Mouse (Mus musculus) midbrain, embryonic 11.5 days (tissue): ENCODE measurements around the gene Spopl. TPM values are rescaled to one million over a fixed set of nuclear protein-coding genes. Genes with fewer than 3 reads are reported as not detected.
"Not testable (repeated sequence)": the region's sequence is repeated elsewhere in the genome, so short reads cannot be mapped to it uniquely, and the experiment has no call there.

Source experiments
- ATAC-seq: fragments of 200-750 bp; cut with Nextera tagmentation; 2 replicates; pipeline ENCODE4 v1.8.0; 2017; ENCODE audit warnings: moderate TSS enrichment, moderate library complexity; ENCODE audit not compliant: low FRiP score
- DNase-seq: peaks from one replicate; pipeline ENCODE4 v3.0.0; 2015; ENCODE audit warnings: low spot score; ENCODE audit errors: missing footprints
- H3K27ac ChIP-seq: fragments of 300-500 bp; sonication (generic); 2 replicates; pipeline ENCODE4 v1.5.1; 2014; ENCODE audit warnings: low read depth, low read length
- H3K27me3 ChIP-seq: fragments of 300-500 bp; sonication (generic); 2 replicates; pipeline ENCODE4 v1.6.1; 2014; ENCODE audit warnings: mild to moderate bottlenecking, low read length, moderate library complexity, mixed read lengths; ENCODE audit not compliant: control insufficient read depth, insufficient read depth
- H3K36me3 ChIP-seq: fragments of 300-500 bp; sonication (generic); 2 replicates; pipeline ENCODE4 v1.6.1; 2014; ENCODE audit warnings: mild to moderate bottlenecking, low read length, moderate library complexity, mixed read lengths; ENCODE audit not compliant: control insufficient read depth, insufficient read depth
- H3K4me1 ChIP-seq: fragments of 300-500 bp; sonication (generic); 2 replicates; pipeline ENCODE4 v1.6.1; 2014; ENCODE audit warnings: low read length; ENCODE audit not compliant: control insufficient read depth, insufficient read depth
- H3K4me2 ChIP-seq: fragments of 300-500 bp; sonication (generic); 2 replicates; pipeline ENCODE4 v1.6.1; 2014; ENCODE audit warnings: mild to moderate bottlenecking, moderate library complexity
- H3K4me3 ChIP-seq: fragments of 300-500 bp; sonication (generic); 2 replicates; pipeline ENCODE4 v1.5.1; 2014; ENCODE audit warnings: low read depth, low read length
- H3K9ac ChIP-seq: fragments of 300-500 bp; sonication (generic); 2 replicates; pipeline ENCODE4 v1.6.1; 2014; ENCODE audit warnings: low read length
- H3K9me3 ChIP-seq: fragments of 300-500 bp; sonication (generic); 2 replicates; pipeline ENCODE4 v1.6.1; 2016; ENCODE audit warnings: low read length; ENCODE audit not compliant: control insufficient read depth
- WGBS: fragments of 180-500 bp; shearing (Covaris S2); extraction: QIAGEN DNeasy Blood & Tissue Kit; methylation state at CpG from one replicate; pipeline ENCODE4 v1.1.7; 2014; 5-methylcytosine and 5-hydroxymethylcytosine counted together
- polyA plus RNA-seq: library from polyadenylated mRNA; unstranded; fragments of >200 nt; fragmentation: Nextera tagmentation; extraction: Ambion mirVana; gene quantifications from 2 replicates; pipeline ENCODE4 v1.2.1, GENCODE M21; 2014

Gene Spopl
- polyA plus RNA-seq: 8.9 and 10.7 TPM in 2 replicates

DNA sequence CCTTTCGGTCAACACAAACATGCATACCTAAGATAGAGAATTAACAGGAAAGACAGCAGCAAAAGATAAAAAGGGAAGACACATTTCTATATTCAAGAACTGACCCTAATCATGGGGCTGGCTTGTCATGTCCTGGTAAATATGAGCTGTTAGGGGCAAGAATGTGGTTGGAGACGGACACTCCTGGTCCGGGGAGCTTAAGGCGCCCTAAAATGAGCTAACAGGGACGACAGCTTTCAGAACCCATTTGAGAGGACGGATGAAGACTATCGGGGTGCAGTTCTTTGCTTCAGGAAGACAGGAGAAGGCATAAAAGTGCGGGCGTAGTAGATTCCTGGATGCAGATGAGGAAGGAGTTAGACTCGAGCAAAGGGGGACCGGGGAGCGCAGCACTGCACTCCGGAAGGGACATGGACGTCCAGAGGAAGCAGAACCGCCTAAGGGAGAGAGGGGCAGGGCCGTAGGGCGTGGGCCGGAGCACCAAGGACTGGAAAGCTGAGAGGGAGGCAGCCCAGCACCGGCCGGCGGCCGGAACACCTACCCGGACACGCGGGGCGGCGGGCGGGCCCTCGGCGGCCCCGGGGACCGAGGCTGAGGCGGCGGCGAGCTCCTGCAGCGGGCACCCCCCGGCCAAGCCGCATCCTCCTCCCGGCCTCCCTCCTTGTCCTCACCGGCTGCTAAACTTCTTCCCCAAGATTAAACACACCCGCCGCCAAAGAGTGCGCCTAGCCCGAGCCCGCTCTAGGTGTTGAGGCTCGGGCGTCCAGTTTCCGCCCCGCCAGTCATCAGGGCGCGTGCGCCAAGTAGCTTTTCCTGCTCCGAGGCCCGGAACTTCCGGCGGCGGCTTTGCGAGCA is at the start of gene Spopl:
TSS of gene Spopl (minus strand) at position 805 of the 855 bp plus-strand sequence.
- Histone ChIP-seq H3K36me3 (no peaks in the 10 kb centered on the region), H3K9me3 (no peaks in the 10 kb centered on the region), H3K9ac (peak within 1 kb of the TSS; percentile 98), H3K27me3 (no peaks in the 10 kb centered on the region), H3K27ac (no peak within 1 kb of the TSS; the same call in 1 of the 2 replicates), H3K4me2 (peak within 1 kb of the TSS; percentile 74), H3K4me1 (peaks cover 8% of the 10 kb centered on the region), H3K4me3 (peak within 1 kb of the TSS; percentile 92)
- ATAC-seq (peak; percentile 97), DNase-seq (peak; percentile 97)
- WGBS: 3% methylated on average over 49 of the region's 58 CpGs

DNA sequence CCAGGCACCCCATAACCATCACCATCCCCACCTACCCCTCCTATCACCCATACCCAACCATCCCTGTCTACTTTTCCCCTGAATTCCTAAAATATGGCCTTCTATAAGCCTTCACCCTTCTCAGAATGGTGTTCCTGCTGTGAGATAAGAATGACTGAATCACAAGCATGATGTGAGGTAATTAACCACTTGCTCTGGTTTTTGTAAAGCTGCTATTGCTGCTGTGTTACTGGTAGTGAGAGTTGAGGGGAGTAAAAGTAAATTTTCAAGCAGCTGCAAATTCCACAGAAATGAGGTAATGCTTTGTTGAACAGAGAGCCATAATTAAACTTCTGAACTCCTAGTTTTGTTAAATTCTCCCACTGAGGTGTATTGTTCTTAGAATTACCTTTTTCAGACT is 48.2 kb upstream of the Spopl start:
- H3K4me3 ChIP-seq: no peak overlapping the region
- H3K9ac ChIP-seq: no peak overlapping the region
- ATAC-seq: no peak
- H3K9me3 ChIP-seq: no peaks in the 10 kb centered on the region
- H3K36me3 ChIP-seq: no peaks in the 10 kb centered on the region
- H3K4me1 ChIP-seq: no peaks in the 10 kb centered on the region
- no peak overlapping the region for H3K27ac ChIP-seq
- no peak for DNase-seq
- no peak overlapping the region for H3K4me2 ChIP-seq
- no peaks in the 10 kb centered on the region for H3K27me3 ChIP-seq

DNA sequence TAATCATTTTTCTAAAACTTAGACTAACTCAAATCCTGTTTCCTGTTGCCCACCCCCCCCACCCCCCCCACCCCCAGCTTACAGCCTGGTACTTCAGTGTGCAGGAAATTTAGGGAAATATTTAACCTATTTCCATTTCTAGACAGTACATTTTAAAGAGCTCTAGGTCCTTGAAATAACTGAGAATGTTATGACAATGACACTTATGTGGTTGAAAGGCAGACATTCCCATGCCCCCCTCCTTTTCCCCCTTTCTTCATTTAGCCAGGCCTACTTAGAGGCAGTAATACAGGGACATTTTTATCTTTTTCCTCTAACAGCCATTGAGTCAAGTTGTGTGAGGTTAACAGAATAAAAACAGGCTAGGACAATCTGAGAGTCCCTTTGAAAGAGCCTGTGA is 46.1 kb upstream of the Spopl start:
- DNase-seq (no peak), ATAC-seq (no peak)
- H3K9me3 ChIP-seq: no peaks in the 10 kb centered on the region
- no peak overlapping the region for H3K4me3 ChIP-seq
- no peaks in the 10 kb centered on the region for H3K4me1 ChIP-seq
- H3K9ac ChIP-seq: no peak overlapping the region
- no peaks in the 10 kb centered on the region for H3K27me3 ChIP-seq
- H3K4me2 ChIP-seq: no peak overlapping the region
- H3K27ac ChIP-seq: no peak overlapping the region
- no peaks in the 10 kb centered on the region for H3K36me3 ChIP-seq

DNA sequence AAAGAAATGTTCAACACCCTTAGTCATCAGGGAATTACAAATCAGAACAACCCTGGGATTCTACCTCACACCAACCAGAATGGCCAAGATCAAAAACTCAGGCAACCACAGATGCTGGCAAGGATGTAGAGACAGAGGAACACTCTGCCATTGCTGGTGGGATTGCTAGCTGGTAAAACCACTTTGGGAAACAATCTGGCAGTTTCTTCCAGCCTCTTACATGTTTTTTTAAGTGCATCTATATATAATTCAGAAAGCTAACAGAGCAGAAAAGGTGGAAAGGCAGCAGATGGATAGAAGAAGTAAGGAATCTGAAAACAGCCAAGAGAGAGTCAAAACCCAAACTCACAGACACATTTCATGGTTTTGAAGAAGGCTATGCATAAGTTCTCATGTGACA is 33.5 kb upstream of the Spopl start:
- Histone ChIP-seq H3K9me3 (no peaks in the 10 kb centered on the region), H3K27me3 (no peaks in the 10 kb centered on the region), H3K4me1 (no peaks in the 10 kb centered on the region), H3K4me2 (no peak overlapping the region), H3K4me3 (no peak overlapping the region), H3K9ac (no peak overlapping the region), H3K27ac (no peak overlapping the region), H3K36me3 (no peaks in the 10 kb centered on the region)
- DNase-seq: no peak
- ATAC-seq: no peak

DNA sequence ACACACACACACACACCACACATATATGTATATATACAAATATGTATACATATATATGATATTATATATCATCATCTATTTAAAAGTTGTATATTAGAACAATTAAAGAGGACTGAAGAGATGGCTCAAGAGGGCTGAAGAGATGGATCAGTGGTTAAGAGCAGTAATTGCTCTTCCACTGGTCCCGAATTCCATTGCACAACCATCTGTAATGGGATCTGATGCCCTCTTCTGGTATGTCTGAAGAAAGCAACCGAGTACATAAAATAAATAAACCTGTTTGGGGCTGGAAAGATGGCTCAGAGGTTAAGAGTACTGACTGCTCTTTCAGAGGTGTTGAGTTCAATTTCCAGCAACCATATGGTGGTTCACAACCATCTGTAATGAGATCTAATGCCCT is 16.9 kb upstream of the Spopl start:
- no peak overlapping the region for H3K4me2 ChIP-seq
- H3K27me3 ChIP-seq: no peaks in the 10 kb centered on the region
- DNase-seq (no peak), ATAC-seq (no peak)
- H3K27ac ChIP-seq: no peak overlapping the region
- H3K9ac ChIP-seq: no peak overlapping the region
- no peak overlapping the region for H3K4me3 ChIP-seq
- no peaks in the 10 kb centered on the region for H3K4me1 ChIP-seq
- H3K36me3 ChIP-seq: no peaks in the 10 kb centered on the region
- 39% methylated on average over 2 of the region's 2 CpGs for WGBS
- H3K9me3 ChIP-seq: no peaks in the 10 kb centered on the region

DNA sequence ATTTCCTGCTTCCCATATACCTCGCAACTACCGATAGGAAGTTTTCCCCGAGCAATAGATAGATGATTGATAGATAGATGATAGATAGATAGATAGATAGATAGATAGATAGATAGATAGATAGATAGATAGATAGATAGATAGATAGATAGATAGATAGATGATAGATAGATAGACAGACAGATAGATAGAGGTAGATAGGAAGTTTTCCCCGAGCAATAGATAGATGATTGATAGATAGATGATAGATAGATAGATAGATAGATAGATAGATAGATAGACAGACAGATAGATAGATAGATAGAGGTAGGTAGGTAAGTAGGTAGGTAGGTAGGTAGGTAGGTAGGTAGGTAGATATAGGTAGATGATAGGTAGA is 239 bp upstream of the Spopl start:
- not testable (repeated sequence) for H3K27ac ChIP-seq, H3K9me3 ChIP-seq

DNA sequence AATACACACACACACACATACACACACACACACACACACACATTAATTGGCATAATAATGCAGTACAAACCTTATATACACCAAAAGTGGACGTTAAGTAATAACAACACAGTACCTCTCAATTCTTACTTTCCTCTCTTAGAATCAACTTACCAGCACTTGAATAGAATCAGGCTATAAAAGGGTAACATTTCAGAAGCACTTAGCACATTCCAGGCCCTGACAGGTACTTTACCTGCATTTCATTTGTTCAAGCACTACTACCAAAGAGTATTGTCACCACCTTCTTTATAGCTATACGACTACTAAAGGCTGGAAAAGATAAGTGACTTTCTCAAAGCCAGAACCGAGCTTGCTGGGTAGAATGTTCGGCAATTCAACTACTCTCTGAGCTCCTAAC is 1.3 kb downstream of the Spopl start:
- 91% methylated on average over 4 of the region's 4 CpGs for WGBS
- H3K27me3 ChIP-seq: no peaks in the 10 kb centered on the region
- no peak overlapping the region for H3K9ac ChIP-seq
- no peaks in the 10 kb centered on the region for H3K9me3 ChIP-seq
- H3K36me3 ChIP-seq: no peaks in the 10 kb centered on the region
- ATAC-seq (no peak), DNase-seq (no peak)
- H3K27ac ChIP-seq: no peak overlapping the region
- H3K4me3 ChIP-seq: no peak overlapping the region
- peak overlapping the region; percentile 74; the same call in 1 of the 2 replicates for H3K4me2 ChIP-seq
- peaks cover 8% of the 10 kb centered on the region for H3K4me1 ChIP-seq

More for the DNA sequence above, 239 bp upstream of the Spopl start:
- H3K4me1 ChIP-seq, H3K27me3 ChIP-seq, H3K36me3 ChIP-seq, DNase-seq, ATAC-seq: not testable (repeated sequence)
- peak overlapping the region; percentile 74 for H3K4me2 ChIP-seq
- H3K9ac ChIP-seq: peak overlapping the region; percentile 98
- peak overlapping the region; percentile 92 for H3K4me3 ChIP-seq
- whole genome bisulfite sequencing: 23% methylated on average over 4 of the region's 4 CpGs

DNA sequence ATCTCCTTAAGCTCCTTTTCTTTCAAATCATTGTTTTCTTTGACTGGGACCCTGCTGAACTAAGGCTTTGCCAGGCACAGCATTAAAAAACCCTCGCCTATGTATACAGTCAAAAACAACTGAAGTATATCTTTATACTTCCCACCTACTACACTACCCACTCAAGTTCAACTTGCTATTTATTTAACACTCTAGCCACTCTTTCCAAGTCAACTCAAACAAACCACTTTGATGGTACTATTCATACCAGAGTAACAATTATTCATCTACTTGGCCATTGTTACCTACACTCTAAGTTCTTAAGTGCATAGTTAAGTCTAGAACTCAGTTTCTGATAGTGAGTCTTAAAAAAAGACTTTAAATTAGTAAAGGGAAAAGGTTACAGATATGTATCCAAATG is 3.1 kb downstream of the Spopl start:
- H3K27ac ChIP-seq: no peak overlapping the region
- ATAC-seq: no peak
- no peak for DNase-seq
- no peaks in the 10 kb centered on the region for H3K27me3 ChIP-seq
- 89% methylated on average over 1 of the region's 1 CpGs for WGBS
- no peaks in the 10 kb centered on the region for H3K9me3 ChIP-seq
- no peak overlapping the region for H3K9ac ChIP-seq
- peaks cover 8% of the 10 kb centered on the region for H3K4me1 ChIP-seq
- no peak overlapping the region for H3K4me3 ChIP-seq
- H3K4me2 ChIP-seq: no peak overlapping the region
- H3K36me3 ChIP-seq: no peaks in the 10 kb centered on the region

DNA sequence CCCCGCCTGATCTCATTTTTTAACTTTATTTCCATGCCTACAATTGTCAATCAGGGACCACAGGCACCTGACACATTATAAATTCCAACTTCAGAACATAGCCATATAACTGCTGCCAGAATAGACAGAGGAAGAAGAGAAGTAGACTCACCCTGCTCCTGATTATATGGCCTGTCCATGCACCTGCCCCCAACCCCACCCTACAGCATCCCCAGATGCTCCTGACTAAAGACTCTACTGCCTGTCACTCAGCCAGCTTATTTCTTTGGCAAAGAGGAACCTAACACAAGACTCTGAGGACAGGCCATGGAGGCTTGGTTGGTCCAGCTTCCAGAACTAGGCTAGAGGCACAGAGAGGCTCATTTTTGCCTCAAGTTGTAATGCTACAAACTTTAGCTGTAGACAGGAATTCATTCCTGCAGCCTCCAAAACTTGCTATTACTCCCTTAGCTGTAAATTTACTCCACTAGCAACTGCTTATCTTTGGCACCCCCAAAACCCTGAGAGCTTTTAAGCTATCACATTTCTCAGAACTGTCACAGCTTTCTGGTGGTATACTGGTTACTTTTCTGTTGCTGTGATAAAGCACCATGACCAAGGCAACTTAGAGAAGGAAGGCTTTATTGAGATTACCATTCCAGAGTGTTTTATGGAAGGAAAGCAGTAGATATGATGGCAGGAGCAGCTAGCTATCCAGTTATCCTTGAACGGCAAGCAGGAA is 6.7 kb downstream of the Spopl start:
- WGBS: 88% methylated on average over 2 of the region's 2 CpGs
- no peak overlapping the region for H3K4me3 ChIP-seq
- no peaks in the 10 kb centered on the region for H3K36me3 ChIP-seq
- no peaks in the 10 kb centered on the region for H3K27me3 ChIP-seq
- DNase-seq: no peak
- H3K9ac ChIP-seq: no peak overlapping the region
- no peak overlapping the region for H3K27ac ChIP-seq
- H3K9me3 ChIP-seq: no peaks in the 10 kb centered on the region
- H3K4me2 ChIP-seq: no peak overlapping the region
- H3K4me1 ChIP-seq: no peaks in the 10 kb centered on the region
- no peak for ATAC-seq
